Comparison of ENCODE assay signal across 10 mouse cellular contexts in genomic region chr11:5033136-5033535, GRCm38 (mm10). TPM values are rescaled to one million over a fixed set of nuclear protein-coding genes. Genes with fewer than 3 reads are reported as not detected.
DNase-seq lines count a peak whose midpoint lies in the region; ATAC-seq lines count a peak whose summit lies in the region.
"Had no signal": no experiment of that assay in that cellular context is flagged by ENCODE, and none has a peak within 500 bp of the region (broad histone marks: within the 10 kb centered on the region; RNA-seq: fewer than 3 reads in every experiment).

No protein-coding gene starts in this region.

- no peaks in the 10 kb centered on the region for H3K27me3 ChIP-seq in heart, embryonic 11.5 days (ENCODE audit: control insufficient read depth, insufficient read depth, low read length)
- H3K27me3 ChIP-seq in midbrain, embryonic 11.5 days (ENCODE audit: control insufficient read depth, insufficient read depth, low read length) = no peaks in the 10 kb centered on the region
- H3K27me3 ChIP-seq: megakaryocyte, embryonic 14.5 days had no signal

- H3K9me3 ChIP-seq in heart, embryonic 11.5 days (replicated peaks; ENCODE audit: control insufficient read depth, low read length) = no peaks in the 10 kb centered on the region
- no peaks in the 10 kb centered on the region for H3K9me3 ChIP-seq in midbrain, embryonic 11.5 days (ENCODE audit: control insufficient read depth, low read length)
- H3K9me3 ChIP-seq: embryonic facial prominence, embryonic 10.5 days; megakaryocyte, embryonic 14.5 days had no signal

- no peak overlapping the region for H3K9ac ChIP-seq in heart, embryonic 11.5 days (ENCODE audit: low read depth, low read length)
- H3K9ac ChIP-seq in midbrain, embryonic 11.5 days (ENCODE audit: low read length) = no peak overlapping the region

- H3K36me3 ChIP-seq in heart, embryonic 11.5 days (ENCODE audit: control insufficient read depth, insufficient read depth, low read length) = peaks cover 39% of the 10 kb centered on the region
- H3K36me3 ChIP-seq in midbrain, embryonic 11.5 days (ENCODE audit: control insufficient read depth, insufficient read depth, low read length) = peaks cover 17% of the 10 kb centered on the region

- H3K4me1 ChIP-seq in heart, embryonic 11.5 days (ENCODE audit: control insufficient read depth, insufficient read depth, low read length) = no peaks in the 10 kb centered on the region
- no peaks in the 10 kb centered on the region for H3K4me1 ChIP-seq in midbrain, embryonic 11.5 days (ENCODE audit: control insufficient read depth, insufficient read depth, low read length)
- H3K4me1 ChIP-seq: embryonic facial prominence, embryonic 10.5 days had no signal

- no peak overlapping the region for H3K4me2 ChIP-seq in heart, embryonic 11.5 days
- no peak overlapping the region for H3K4me2 ChIP-seq in midbrain, embryonic 11.5 days

- no peak overlapping the region for H3K27ac ChIP-seq in heart, embryonic 11.5 days (ENCODE audit: low read depth, low read length)
- H3K27ac ChIP-seq in midbrain, embryonic 11.5 days (ENCODE audit: low read depth, low read length) = no peak overlapping the region
- H3K27ac ChIP-seq: embryonic facial prominence, embryonic 10.5 days had no signal

- peak; percentile 81 to 82 for DNase-seq in heart, adult 18-20 months
- DNase-seq in adrenal gland, adult 18-20 months (ENCODE audit: low spot score in 2 of 2) = peak; percentile 56 to 61
- peak; percentile 78 to 88 for DNase-seq in cerebellum, postnatal 25 days
- peak; percentile 52 to 60 for DNase-seq in kidney, adult 8-10 months
- DNase-seq in lung, postnatal 14 days = no peak
- no peak for DNase-seq in midbrain, embryonic 11.5 days (ENCODE audit: low spot score, missing footprints)
- DNase-seq in T-cell, adult 2 months (ENCODE audit: low spot score) = no peak

- no peak for ATAC-seq in heart, embryonic 11.5 days (replicated peaks; ENCODE audit: insufficient number of reproducible peaks, low FRiP score, low TSS enrichment)
- no peak for ATAC-seq in midbrain, embryonic 11.5 days (ENCODE audit: low FRiP score)

- WGBS in heart, embryonic 11.5 days (ENCODE audit: insufficient replicate concordance) = 88% methylated on average over 3 of the region's 3 CpGs
- whole genome bisulfite sequencing in midbrain, embryonic 11.5 days = 91% methylated on average over 3 of the region's 3 CpGs

- H3K4me3 ChIP-seq in heart, embryonic 11.5 days (ENCODE audit: low read depth, low read length) = no peak overlapping the region
- H3K4me3 ChIP-seq in midbrain, embryonic 11.5 days (ENCODE audit: low read depth, low read length) = no peak overlapping the region
- H3K4me3 ChIP-seq: embryonic facial prominence, embryonic 10.5 days; megakaryocyte, embryonic 14.5 days had no signal

RNA-seq across cellular contexts. Expression of gene Rasl10a, which starts 24.8 kb away (rescaled TPM):
- total RNA-seq in heart, adult 18-20 months (2021) = 1 to 10 TPM; 3.8 to 5.6 TPM
- polyA plus RNA-seq in heart, embryonic 11.5 days (2014; fragmentation: Nextera tagmentation; extraction: Ambion mirVana) = 0.92 and 1.1 TPM in 2 replicates
- total RNA-seq in adrenal gland, adult 18-20 months (2021) = under 1 TPM in 1 of 2 experiments, not detected in 1; 0.46 TPM
- polyA plus RNA-seq in midbrain, embryonic 11.5 days (2014; fragmentation: Nextera tagmentation; extraction: Ambion mirVana) = 0.19 and 0.37 TPM in 2 replicates

RNA-seq across cellular contexts. Expression of gene Gas2l1, which starts 32.0 kb away (rescaled TPM):
- total RNA-seq in heart, adult 18-20 months (2021) = 10 to 100 TPM; 16.1 to 17.6 TPM
- polyA plus RNA-seq in heart, embryonic 11.5 days (2014; fragmentation: Nextera tagmentation; extraction: Ambion mirVana) = 23.2 and 26.3 TPM in 2 replicates
- 10 to 100 TPM; 45.2 to 49.9 TPM for total RNA-seq in adrenal gland, adult 18-20 months (2021)
- 19.4 and 23.1 TPM in 2 replicates for polyA plus RNA-seq in midbrain, embryonic 11.5 days (2014; fragmentation: Nextera tagmentation; extraction: Ambion mirVana)

RNA-seq across cellular contexts. Expression of gene Ap1b1, which starts 46.5 kb away (rescaled TPM):
- 10 to 100 TPM; 49.7 to 58.1 TPM for total RNA-seq in heart, adult 18-20 months (2021)
- polyA plus RNA-seq in heart, embryonic 11.5 days (2014; fragmentation: Nextera tagmentation; extraction: Ambion mirVana) = 47.6 and 57.9 TPM in 2 replicates
- 10 to 100 TPM; 54.3 to 73.9 TPM for total RNA-seq in adrenal gland, adult 18-20 months (2021)
- polyA plus RNA-seq in midbrain, embryonic 11.5 days (2014; fragmentation: Nextera tagmentation; extraction: Ambion mirVana) = 59.5 and 61.6 TPM in 2 replicates

Comparison
In these comparisons a context has a peak if more than half of its experiments do, and no peak if none do; other contexts are left out.
1. DNase-seq: peak in heart, adult 18-20 months (2 of 2), adrenal gland, adult 18-20 months (2 of 2), cerebellum, postnatal 25 days (2 of 2) and kidney, adult 8-10 months (2 of 2); none in lung, postnatal 14 days (single experiment), midbrain, embryonic 11.5 days (single experiment) and T-cell, adult 2 months (single experiment).